Mouse (Mus musculus) bone marrow macrophage, adult 2 months (primary cell): ENCODE data around the gene Krt8.

ENCODE experiments used
- CTCF ChIP-seq: IDR thresholded peaks from 2 replicates; pipeline ENCODE4 v1.5.1; 2012; ENCODE audit warnings: low read depth, mild to moderate bottlenecking, low read length, moderate library complexity
- POLR2A ChIP-seq: IDR thresholded peaks from 2 replicates; pipeline ENCODE4 v1.6.1; 2012; ENCODE audit warnings: mild to moderate bottlenecking, low read depth, low read length, borderline replicate concordance

DNA sequence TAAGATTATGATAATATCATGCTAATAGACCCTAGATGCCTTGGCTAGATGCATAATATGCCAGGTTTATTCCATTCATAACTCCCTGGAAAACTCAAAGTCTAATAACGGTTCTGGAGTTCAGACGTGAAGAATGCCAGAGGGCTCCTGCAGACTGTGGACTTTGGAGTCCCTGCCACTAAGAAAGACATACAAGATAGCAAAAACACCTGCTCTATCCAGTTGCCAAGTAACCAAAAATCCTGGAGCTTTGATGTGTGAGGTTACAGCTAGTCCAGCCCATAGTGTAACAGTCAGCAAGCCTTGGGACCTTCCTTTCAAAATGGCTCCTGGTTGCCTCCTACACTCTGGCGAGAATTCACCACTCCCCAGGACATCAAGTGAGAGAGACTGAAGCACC is 40.5 kb upstream of the Krt8 start:
- TF ChIP-seq CTCF (no peak), POLR2A (no peak)
